Mouse (Mus musculus) midbrain, embryonic 10.5 days (tissue): ENCODE results near the gene Mlec. TPM values are rescaled to one million over a fixed set of nuclear protein-coding genes. Genes with fewer than 3 reads are reported as not detected.

Source experiments
- DNase-seq: peaks from one replicate; pipeline ENCODE4 v3.0.0-alpha.2; 2017; ENCODE audit warnings: low spot score
- H3K27ac ChIP-seq: fragments of 300-500 bp; sonication (generic); replicated peaks from 2 replicates; pipeline ENCODE4 v1.5.1; 2016; ENCODE audit warnings: mild to moderate bottlenecking
- H3K27me3 ChIP-seq: fragments of 300-500 bp; sonication (generic); 2 replicates; pipeline ENCODE4 v1.6.1; 2016; ENCODE audit warnings: low read depth, mild to moderate bottlenecking; ENCODE audit not compliant: poor library complexity, severe bottlenecking
- H3K36me3 ChIP-seq: fragments of 300-500 bp; sonication (generic); 2 replicates; pipeline ENCODE4 v1.6.1; 2016; ENCODE audit warnings: mild to moderate bottlenecking, moderate library complexity
- H3K4me1 ChIP-seq: fragments of 300-500 bp; sonication (generic); 2 replicates; pipeline ENCODE4 v1.6.1; 2016
- H3K4me3 ChIP-seq: fragments of 300-500 bp; sonication (generic); 2 replicates; pipeline ENCODE4 v1.5.1; 2016; ENCODE audit warnings: mild to moderate bottlenecking, moderate library complexity
- H3K9me3 ChIP-seq: fragments of 300-500 bp; sonication (generic); replicated peaks from 2 replicates; pipeline ENCODE4 v1.6.1; 2016; ENCODE audit warnings: mild to moderate bottlenecking
- WGBS: fragments of 180-500 bp; shearing (Covaris S2); methylation state at CpG from one replicate; pipeline ENCODE4 v1.1.7; 2016; 5-methylcytosine and 5-hydroxymethylcytosine counted together
- polyA plus RNA-seq: library from polyadenylated mRNA; unstranded; fragments of >200 nt; fragmentation: Nextera tagmentation; extraction: Ambion mirVana; gene quantifications from 2 replicates; pipeline ENCODE4 v1.2.1, GENCODE M21; 2016

The Mlec gene
- polyA plus RNA-seq, 1 experiment from 2014 or later = 69.5 TPM

DNA sequence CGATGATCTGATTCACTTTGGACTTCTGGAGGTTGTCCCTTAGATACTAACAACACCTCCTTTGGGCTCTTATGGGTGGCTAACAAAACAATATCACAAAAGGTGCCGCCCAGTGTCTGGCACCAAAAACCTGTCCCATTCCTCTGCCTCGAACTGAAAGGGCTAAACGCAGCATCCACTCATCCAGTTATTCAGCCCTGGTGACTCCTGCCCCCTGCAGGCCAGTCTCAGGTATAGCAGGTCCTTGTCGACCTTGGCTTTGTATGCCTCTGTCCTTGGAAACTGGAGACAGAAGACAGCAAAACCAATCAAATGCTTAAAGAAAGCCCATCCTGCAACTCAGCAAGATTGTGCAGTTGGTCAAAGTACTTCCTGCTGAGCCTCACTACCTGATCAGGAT, 30.8 kb upstream of the Mlec start:
- Histone ChIP-seq H3K9me3 (0 out of 2 replicates have a peak, but pooled peaks cover 4% of the 10 kb centered on the region), H3K36me3 (no peaks in the 10 kb centered on the region), H3K27ac (no peak overlapping the region), H3K4me3 (no peak overlapping the region), H3K27me3 (peaks cover 89% of the 10 kb centered on the region), H3K4me1 (peaks cover 61% of the 10 kb centered on the region)
- 55% methylated on average over 5 of the region's 5 CpGs for WGBS
- DNase-seq = peak; percentile 46

DNA sequence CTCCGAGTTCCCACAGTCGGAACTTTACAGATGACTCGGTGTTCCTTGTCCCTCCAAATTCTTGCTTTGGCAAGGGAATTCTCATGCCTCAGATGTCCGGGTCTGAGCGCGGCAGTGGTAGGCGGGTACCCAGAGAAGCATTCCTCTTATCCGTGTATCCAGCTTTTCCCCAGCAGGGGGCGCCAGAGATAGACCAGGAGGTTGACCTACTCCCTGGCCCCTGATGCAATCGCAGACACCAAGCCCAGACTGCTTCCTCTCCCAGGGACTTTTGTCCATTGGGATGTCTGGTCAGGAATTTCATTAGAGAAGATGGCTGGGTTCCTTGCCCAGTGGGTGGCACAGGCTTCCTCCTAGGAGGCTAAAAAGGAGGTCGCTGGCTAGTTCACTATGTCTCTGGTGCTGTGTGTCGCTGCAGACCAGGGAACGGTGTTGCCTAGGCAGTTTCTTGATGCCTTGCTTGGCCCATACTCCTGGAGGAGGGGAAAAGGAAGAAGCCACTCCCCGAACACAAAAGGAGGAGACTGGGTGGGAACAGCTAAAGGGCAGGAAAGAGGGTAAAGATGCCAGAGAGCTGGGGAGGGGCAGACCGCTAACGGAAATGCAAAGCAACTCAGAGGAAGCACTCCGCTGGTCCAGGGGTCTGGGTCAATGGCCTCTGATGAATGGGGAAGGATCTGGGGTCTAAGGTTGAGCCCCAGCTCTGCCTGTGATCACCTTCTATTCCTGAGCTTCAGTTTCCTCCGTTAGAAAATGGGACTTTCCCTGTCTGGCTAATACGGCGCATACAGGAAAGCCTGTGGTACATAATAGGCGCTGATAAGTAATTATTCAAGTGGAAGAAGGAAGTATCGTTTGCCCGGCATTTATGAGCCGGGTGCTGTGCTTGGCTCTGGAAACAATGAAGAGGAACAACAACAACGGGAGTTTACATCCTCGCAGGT, 29.5 kb upstream of the Mlec start:
- DNase-seq = peak; percentile 96
- Histone ChIP-seq H3K9me3 (0 out of 2 replicates have a peak, but pooled peaks cover 4% of the 10 kb centered on the region), H3K27me3 (peaks cover 86% of the 10 kb centered on the region), H3K4me1 (peaks cover 56% of the 10 kb centered on the region), H3K36me3 (no peaks in the 10 kb centered on the region), H3K27ac (peak overlapping the region; percentile 72), H3K4me3 (peak overlapping the region; percentile 28)
- WGBS = 21% methylated on average over 26 of the region's 26 CpGs

DNA sequence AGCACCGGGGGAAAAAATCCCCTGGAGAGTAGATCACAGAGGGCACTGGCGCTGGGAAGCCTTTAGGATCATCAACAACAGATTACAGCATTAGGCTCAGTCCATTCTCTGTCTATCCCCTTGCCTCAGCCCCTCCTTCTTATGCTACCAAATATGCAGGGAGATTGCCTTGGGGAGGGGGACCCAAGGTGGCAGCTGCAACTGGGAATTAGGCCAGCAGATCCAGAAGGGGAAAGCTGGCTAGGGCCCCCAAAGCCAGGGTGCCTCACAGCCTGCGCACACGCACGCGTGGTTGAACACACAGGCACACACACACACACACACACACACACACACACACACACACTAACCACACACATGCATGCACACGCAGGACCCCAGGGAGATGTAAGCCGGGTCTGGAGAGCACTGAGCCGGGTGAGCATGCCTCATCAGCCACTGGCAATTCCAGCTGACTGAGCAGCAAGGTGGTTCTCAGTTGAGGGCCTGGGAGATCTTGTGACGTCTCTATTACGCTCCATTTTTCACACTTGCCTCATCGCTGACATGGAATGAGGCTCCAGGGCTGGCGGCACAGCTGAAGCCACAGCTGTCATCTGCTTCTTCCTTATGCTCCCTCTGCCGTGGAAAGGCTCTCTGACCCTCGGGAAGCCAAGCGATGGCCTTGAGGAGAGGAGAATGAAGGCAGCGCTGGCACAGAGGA, 28.5 kb upstream of the Mlec start:
- Histone ChIP-seq H3K9me3 (0 out of 2 replicates have a peak, but pooled peaks cover 4% of the 10 kb centered on the region), H3K27me3 (peaks cover 85% of the 10 kb centered on the region), H3K4me1 (peaks cover 47% of the 10 kb centered on the region), H3K27ac (no peak overlapping the region), H3K36me3 (no peaks in the 10 kb centered on the region), H3K4me3 (peak overlapping the region; percentile 28; the same call in 1 of the 2 replicates)
- WGBS = 46% methylated on average over 17 of the region's 17 CpGs
- DNase-seq = peak; percentile 31

DNA sequence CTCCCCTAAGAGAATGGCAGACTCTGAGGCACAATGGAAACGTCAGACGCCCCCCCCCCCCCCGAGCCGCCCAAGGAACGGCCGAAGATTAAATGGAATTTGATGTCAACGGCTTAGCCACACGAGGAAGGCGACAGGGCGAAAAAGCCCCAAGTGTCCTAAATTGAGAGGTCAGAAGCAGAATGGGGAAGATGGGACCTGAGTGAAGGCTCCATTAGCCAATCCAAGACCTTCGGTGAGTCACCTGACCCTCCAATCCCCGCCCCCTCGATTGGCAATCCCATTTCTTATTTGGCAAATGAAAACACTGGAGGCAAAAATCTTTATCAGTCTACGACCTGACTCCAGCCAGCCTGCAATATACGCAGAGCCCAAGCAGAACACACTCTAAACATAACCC, 26.7 kb upstream of the Mlec start:
- 0 out of 2 replicates have a peak, but pooled peaks cover 4% of the 10 kb centered on the region for H3K9me3 ChIP-seq
- H3K27ac ChIP-seq = peak overlapping the region; percentile 59
- peak overlapping the region; percentile 39 for H3K4me3 ChIP-seq
- DNase-seq = peak; percentile 58
- peaks cover 67% of the 10 kb centered on the region for H3K27me3 ChIP-seq
- no peaks in the 10 kb centered on the region for H3K36me3 ChIP-seq
- 20% methylated on average over 15 of the region's 15 CpGs for WGBS
- H3K4me1 ChIP-seq = peaks cover 47% of the 10 kb centered on the region

DNA sequence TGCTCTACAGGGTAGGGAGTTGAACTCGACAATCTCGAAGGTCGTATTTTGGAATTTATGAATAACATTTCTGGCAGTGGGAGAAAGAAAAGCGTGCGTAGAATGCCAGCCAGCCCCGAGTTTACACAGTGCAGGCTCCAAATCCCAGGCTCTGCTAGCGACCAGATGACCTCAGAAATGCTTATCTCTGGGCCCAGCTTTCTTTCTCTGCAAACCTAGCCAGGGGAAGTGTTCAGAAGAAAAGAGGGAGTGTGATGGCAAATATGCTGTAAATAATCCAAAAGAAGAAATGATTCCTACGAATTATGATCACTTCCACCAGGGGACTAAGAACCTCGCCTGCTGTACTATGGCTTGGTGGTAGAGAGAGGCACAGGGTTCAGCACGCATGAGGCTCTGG, 25.5 kb upstream of the Mlec start:
- no peak for DNase-seq
- Histone ChIP-seq H3K4me1 (peaks cover 47% of the 10 kb centered on the region), H3K36me3 (no peaks in the 10 kb centered on the region), H3K9me3 (0 out of 2 replicates have a peak, but pooled peaks cover 3% of the 10 kb centered on the region), H3K4me3 (no peak overlapping the region), H3K27ac (no peak overlapping the region), H3K27me3 (peaks cover 54% of the 10 kb centered on the region)
- WGBS = 81% methylated on average over 10 of the region's 10 CpGs

DNA sequence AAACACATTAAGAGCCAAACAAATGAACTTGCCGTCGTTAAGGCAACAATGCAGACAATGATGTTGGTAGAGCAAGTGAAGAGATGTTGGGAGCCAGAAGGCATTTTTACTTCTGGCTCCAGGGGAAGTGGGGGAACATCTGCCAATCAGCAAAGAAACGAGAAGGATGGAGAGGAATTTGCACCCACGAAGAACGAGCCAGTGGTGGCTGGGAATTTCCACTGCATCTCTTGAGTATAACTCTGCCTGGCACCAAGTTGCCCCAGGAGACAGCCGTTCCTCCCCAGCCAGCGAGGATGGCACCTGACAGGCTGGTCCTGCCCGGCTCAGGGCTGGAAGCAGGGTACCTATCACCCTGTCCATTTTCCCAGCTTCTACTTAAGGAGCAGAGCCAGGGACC, 24.9 kb upstream of the Mlec start:
- no peak overlapping the region for H3K4me3 ChIP-seq
- no peaks in the 10 kb centered on the region for H3K9me3 ChIP-seq
- peaks cover 46% of the 10 kb centered on the region for H3K4me1 ChIP-seq
- no peak overlapping the region for H3K27ac ChIP-seq
- DNase-seq = no peak
- 86% methylated on average over 8 of the region's 8 CpGs for WGBS
- no peaks in the 10 kb centered on the region for H3K36me3 ChIP-seq
- peaks cover 49% of the 10 kb centered on the region for H3K27me3 ChIP-seq

DNA sequence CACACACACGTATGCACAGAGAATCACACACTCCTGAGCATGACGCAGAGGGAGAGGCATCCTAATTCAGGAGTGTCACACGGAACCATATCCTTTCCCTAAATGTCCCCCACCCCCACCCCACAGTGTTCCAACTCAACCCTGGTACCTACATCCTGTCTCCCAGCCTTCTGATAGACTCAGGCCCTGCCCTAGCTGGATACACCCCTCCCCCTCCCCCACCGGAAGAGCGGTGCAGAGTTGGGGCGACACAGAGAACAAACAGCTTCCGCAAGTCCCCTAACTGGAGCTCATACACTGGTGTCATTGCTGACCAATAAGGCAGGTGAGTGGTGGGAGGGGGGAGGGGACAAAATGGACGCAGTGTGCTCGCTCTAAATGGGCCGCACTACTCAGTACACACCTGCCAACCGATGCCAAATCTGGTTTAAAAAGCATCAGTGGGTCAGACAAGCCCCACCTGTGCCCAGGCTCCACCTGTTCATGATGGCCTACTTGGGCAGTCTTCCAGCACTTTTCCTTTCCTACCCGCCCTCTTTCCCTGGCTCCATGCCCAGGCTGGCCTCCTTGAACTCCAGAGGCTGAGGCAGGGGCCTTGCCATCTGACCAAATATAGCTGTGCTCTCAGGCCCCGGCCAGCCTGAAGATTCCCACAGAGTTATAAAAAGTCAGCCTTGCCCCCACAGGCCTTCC, 23.4 kb upstream of the Mlec start:
- Histone ChIP-seq H3K27ac (no peak overlapping the region), H3K4me3 (no peak overlapping the region), H3K36me3 (no peaks in the 10 kb centered on the region), H3K9me3 (no peaks in the 10 kb centered on the region), H3K4me1 (peaks cover 31% of the 10 kb centered on the region), H3K27me3 (peaks cover 34% of the 10 kb centered on the region)
- 79% methylated on average over 13 of the region's 13 CpGs for WGBS
- DNase-seq = no peak

DNA sequence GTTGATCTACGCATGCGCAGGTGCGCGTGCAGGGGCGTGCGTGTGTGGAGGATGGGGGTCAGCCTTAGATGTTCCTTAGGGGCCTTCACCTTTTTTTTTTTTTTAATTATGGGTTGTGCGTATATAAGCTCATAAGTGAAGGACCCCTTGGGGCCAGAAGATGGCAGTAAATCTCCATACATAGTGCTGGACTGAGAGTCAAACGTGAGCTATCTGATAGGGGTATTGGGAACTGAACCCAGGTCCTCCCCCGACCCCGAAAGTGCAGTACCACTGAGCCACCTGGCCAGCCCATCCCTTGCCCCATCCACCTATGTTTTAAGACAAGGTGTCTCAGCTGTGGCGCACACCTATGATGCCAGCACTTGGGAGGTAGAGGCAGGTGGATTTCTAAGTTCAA, 21.6 kb upstream of the Mlec start:
- H3K4me1 ChIP-seq = peaks cover 17% of the 10 kb centered on the region
- H3K27ac ChIP-seq = no peak overlapping the region
- WGBS = 93% methylated on average over 11 of the region's 11 CpGs
- no peaks in the 10 kb centered on the region for H3K9me3 ChIP-seq
- DNase-seq = no peak
- no peaks in the 10 kb centered on the region for H3K36me3 ChIP-seq
- H3K4me3 ChIP-seq = no peak overlapping the region
- H3K27me3 ChIP-seq = peaks cover 18% of the 10 kb centered on the region

DNA sequence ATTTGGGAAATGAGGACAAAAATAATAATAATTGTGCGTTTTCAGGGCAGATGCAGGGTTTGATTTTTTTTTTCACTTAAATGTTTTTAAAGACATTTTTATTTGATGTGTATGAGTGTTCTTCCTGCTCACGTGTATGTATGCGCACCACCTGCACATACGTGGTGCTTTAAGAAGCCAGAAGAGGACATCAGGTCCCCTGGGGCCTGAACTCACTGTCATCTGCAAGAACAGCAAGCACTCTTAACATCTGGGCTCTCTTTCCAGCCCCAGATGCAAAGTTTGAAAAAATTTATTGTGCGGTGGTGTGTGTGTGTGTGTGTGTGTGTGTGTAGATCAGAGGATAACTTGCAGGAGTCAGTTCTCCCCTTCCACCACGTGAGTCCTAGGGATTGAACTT, 19.9 kb upstream of the Mlec start:
- DNase-seq = no peak
- Histone ChIP-seq H3K9me3 (no peaks in the 10 kb centered on the region), H3K36me3 (no peaks in the 10 kb centered on the region), H3K4me3 (no peak overlapping the region), H3K27ac (no peak overlapping the region), H3K27me3 (peaks cover 12% of the 10 kb centered on the region; the same call in 1 of the 2 replicates), H3K4me1 (0 out of 2 replicates have a peak, but pooled peaks cover under 1% of the 10 kb centered on the region)
- 86% methylated on average over 6 of the region's 6 CpGs for WGBS

DNA sequence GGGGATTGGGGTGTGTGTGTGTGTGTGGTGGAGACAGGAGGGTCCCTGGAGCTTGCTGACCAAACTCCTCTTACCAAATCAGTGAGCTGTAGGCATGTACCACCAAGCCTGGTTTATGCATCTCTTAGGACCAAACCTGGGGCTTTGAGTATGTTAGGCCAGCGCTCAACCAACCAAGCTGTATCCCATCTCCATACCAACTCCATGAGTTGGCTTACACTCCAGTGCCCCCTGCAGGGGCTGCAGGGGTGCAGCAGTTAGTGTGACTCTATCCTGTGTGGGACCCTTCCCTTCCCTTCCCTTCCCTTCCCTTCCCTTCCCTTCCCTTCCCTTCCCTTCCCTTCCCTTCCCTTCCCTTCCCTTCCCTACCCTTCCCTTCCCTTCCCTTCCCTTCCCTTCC, 16.6 kb upstream of the Mlec start:
- Histone ChIP-seq H3K27ac (no peak overlapping the region), H3K9me3 (no peaks in the 10 kb centered on the region), H3K4me3 (no peak overlapping the region), H3K36me3 (no peaks in the 10 kb centered on the region), H3K27me3 (no peaks in the 10 kb centered on the region), H3K4me1 (no peaks in the 10 kb centered on the region)
- WGBS = 85% methylated on average over 1 of the region's 1 CpGs
- DNase-seq = no peak

DNA sequence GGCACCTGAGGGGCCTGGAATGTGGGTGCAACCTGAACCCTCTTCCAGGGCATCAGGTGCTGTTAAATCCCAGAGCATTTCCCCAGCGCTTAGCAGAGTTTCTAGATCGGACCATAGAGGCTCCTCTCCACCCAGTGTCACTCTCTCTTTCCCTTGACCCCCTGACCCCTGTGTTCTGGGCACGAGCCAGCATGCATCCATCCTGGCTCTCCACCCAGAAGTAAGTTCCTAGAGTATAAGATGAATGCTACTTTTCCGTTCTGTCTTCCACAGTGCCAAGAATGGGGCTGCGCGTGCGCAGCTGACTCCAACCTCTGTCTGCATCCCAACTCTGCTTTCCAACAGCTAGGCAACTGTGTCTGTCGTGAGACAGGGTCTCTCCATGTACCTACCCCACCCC, 12.2 kb upstream of the Mlec start:
- no peaks in the 10 kb centered on the region for H3K36me3 ChIP-seq
- H3K27me3 ChIP-seq = no peaks in the 10 kb centered on the region; the same call in 1 of the 2 replicates
- DNase-seq = no peak
- H3K27ac ChIP-seq = no peak overlapping the region
- H3K4me3 ChIP-seq = no peak overlapping the region
- peaks cover 16% of the 10 kb centered on the region for H3K4me1 ChIP-seq
- H3K9me3 ChIP-seq = no peaks in the 10 kb centered on the region
- 86% methylated on average over 8 of the region's 8 CpGs for WGBS

DNA sequence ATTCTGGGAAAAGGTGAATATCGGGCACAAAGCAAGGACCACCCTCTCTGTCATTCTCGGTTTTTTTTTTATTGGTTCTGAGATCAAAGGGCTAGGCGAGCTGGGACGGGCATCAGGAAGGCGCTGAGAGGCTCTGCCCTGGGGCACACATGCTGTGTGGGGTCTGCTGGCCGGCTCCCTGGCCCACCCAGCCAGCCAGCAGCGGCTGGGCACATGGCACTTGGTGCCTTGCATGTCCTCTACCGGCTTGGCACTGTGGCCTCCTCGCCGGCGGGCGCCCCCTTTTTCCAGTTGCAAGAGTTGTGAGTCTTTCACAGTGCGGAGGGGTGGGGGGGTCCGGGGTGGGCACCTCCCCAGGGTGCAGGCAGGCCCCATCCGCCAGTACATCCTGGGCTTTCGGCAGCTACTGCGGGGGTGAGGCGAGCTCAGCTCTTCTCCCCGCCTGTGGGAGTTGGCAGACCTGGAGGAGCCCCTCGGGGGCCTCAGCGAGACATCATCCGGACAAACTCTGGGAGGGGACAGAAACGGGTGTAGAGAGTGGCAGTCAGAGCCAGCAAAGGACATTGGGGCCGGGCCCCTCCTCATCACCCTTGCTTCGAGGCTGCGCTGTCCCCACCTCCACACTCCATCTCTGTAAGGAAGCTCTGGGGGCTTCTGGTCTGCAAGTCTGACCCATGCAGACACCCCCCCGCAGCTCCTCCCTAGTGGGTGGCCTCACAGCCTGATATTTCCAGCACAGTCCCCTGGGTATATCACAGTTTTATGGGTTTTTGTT, 10.8 kb upstream of the Mlec start:
- Histone ChIP-seq H3K4me1 (peaks cover 16% of the 10 kb centered on the region), H3K4me3 (no peak overlapping the region), H3K36me3 (no peaks in the 10 kb centered on the region), H3K27me3 (no peaks in the 10 kb centered on the region; the same call in 1 of the 2 replicates), H3K9me3 (no peaks in the 10 kb centered on the region), H3K27ac (peak overlapping the region; percentile 33; the same call in 1 of the 2 replicates)
- DNase-seq = no peak
- WGBS = 52% methylated on average over 27 of the region's 27 CpGs
